Mouse (Mus musculus) liver, embryonic 11.5 days (tissue): Measurements from ENCODE around the gene Slc27a1. TPM values are rescaled to one million over a fixed set of nuclear protein-coding genes. Genes with fewer than 3 reads are reported as not detected.
A peak's percentile ranks its signal among the peaks of the same experiment; 100 is the strongest.

Experiments
- ATAC-seq: fragments of 200-750 bp; cut with Nextera tagmentation; replicated peaks from 2 replicates; pipeline ENCODE4 v1.8.0; 2017; ENCODE audit warnings: moderate number of reproducible peaks, mild to moderate bottlenecking, moderate TSS enrichment, moderate library complexity; ENCODE audit not compliant: low FRiP score
- DNase-seq: peaks from one replicate; pipeline ENCODE4 v3.0.0-alpha.2; 2017; ENCODE audit warnings: low spot score
- H3K27ac ChIP-seq: fragments of 300-500 bp; sonication (generic); 2 replicates; pipeline ENCODE4 v1.5.1; 2014; ENCODE audit warnings: mild to moderate bottlenecking, low read depth, low read length, control low read depth
- H3K27me3 ChIP-seq: fragments of 300-500 bp; sonication (generic); replicated peaks from 2 replicates; pipeline ENCODE4 v1.6.1; 2014; ENCODE audit warnings: low read length, mixed read lengths; ENCODE audit not compliant: control insufficient read depth, insufficient read depth
- H3K36me3 ChIP-seq: fragments of 300-500 bp; sonication (generic); 2 replicates; pipeline ENCODE4 v1.6.1; 2014; ENCODE audit warnings: mild to moderate bottlenecking, low read length, moderate library complexity, mixed read lengths; ENCODE audit not compliant: control insufficient read depth, insufficient read depth
- H3K4me1 ChIP-seq: fragments of 300-500 bp; sonication (generic); replicated peaks from 2 replicates; pipeline ENCODE4 v1.6.1; 2014; ENCODE audit warnings: low read length, mixed read lengths; ENCODE audit not compliant: control insufficient read depth, insufficient read depth
- H3K4me2 ChIP-seq: fragments of 300-500 bp; sonication (generic); 2 replicates; pipeline ENCODE4 v1.6.1; 2014; ENCODE audit warnings: mild to moderate bottlenecking, control low read depth, moderate library complexity
- H3K4me3 ChIP-seq: fragments of 300-500 bp; sonication (generic); 2 replicates; pipeline ENCODE4 v1.5.1; 2014; ENCODE audit warnings: low read depth, low read length, control low read depth
- H3K9ac ChIP-seq: fragments of 300-500 bp; sonication (generic); 2 replicates; pipeline ENCODE4 v1.6.1; 2014; ENCODE audit warnings: low read depth, low read length, control low read depth
- H3K9me3 ChIP-seq: fragments of 300-500 bp; sonication (generic); 2 replicates; pipeline ENCODE4 v1.6.1; 2016; ENCODE audit warnings: low read length, inconsistent platforms, mixed read lengths; ENCODE audit not compliant: control insufficient read depth
- WGBS: fragments of 180-500 bp; shearing (Covaris S2); extraction: QIAGEN DNeasy Blood & Tissue Kit; methylation state at CpG from one replicate; pipeline ENCODE4 v1.1.7; 2014; 5-methylcytosine and 5-hydroxymethylcytosine counted together
- polyA plus RNA-seq: library from polyadenylated mRNA; unstranded; fragments of >200 nt; fragmentation: Nextera tagmentation; extraction: Ambion mirVana; gene quantifications from 2 replicates; pipeline ENCODE4 v1.2.1, GENCODE M21; 2014

Slc27a1 gene
- polyA plus RNA-seq, 1 experiment from 2014 or later, result 7.0 TPM

GRCm38 (mm10) chr8:71596798-71597197 is 28.1 kb downstream of the Slc27a1 start:
- no peak overlapping the region for H3K9ac ChIP-seq
- DNase-seq (no peak), ATAC-seq (no peak)
- peaks cover 11% of the 10 kb centered on the region for H3K4me1 ChIP-seq
- no peak overlapping the region for H3K27ac ChIP-seq
- H3K27me3 ChIP-seq, result peaks cover 19% of the 10 kb centered on the region
- no peak overlapping the region for H3K4me2 ChIP-seq
- no peaks in the 10 kb centered on the region for H3K36me3 ChIP-seq
- no peaks in the 10 kb centered on the region for H3K9me3 ChIP-seq
- WGBS, result 71% methylated on average over 4 of the region's 4 CpGs
- H3K4me3 ChIP-seq, result no peak overlapping the region

- ATAC-seq (no peak), DNase-seq (no peak)
- Histone ChIP-seq H3K36me3 (no peaks in the 10 kb centered on the region), H3K27ac (no peak within 1 kb of the TSS), H3K4me1 (peaks cover 16% of the 10 kb centered on the region), H3K9ac (no peak within 1 kb of the TSS; the same call in 1 of the 2 replicates), H3K27me3 (peaks cover 25% of the 10 kb centered on the region), H3K9me3 (no peaks in the 10 kb centered on the region), H3K4me3 (no peak within 1 kb of the TSS), H3K4me2 (no peak within 1 kb of the TSS)
- 84% methylated on average over 3 of the region's 3 CpGs for WGBS
Measured at GRCm38 (mm10) chr8:71597451-71597850, 28.8 kb downstream of the Slc27a1 start, which contains the start of gene Fam129c. Gene Fam129c (plus strand): TSS chr8:71597648.

GRCm38 (mm10) chr8:71598375-71598774 is 29.7 kb downstream of the Slc27a1 start:
- Histone ChIP-seq H3K4me1 (peaks cover 14% of the 10 kb centered on the region), H3K27me3 (peaks cover 35% of the 10 kb centered on the region), H3K9ac (no peak overlapping the region), H3K9me3 (no peaks in the 10 kb centered on the region), H3K4me3 (no peak overlapping the region), H3K4me2 (no peak overlapping the region), H3K27ac (no peak overlapping the region), H3K36me3 (no peaks in the 10 kb centered on the region)
- ATAC-seq (no peak), DNase-seq (no peak)

- Histone ChIP-seq H3K27ac (no peak overlapping the region), H3K4me2 (no peak overlapping the region), H3K36me3 (no peaks in the 10 kb centered on the region), H3K4me1 (peaks cover 16% of the 10 kb centered on the region), H3K27me3 (peaks cover 39% of the 10 kb centered on the region), H3K9me3 (no peaks in the 10 kb centered on the region), H3K4me3 (no peak overlapping the region), H3K9ac (no peak overlapping the region)
- ATAC-seq (no peak), DNase-seq (no peak)
- 88% methylated on average over 5 of the region's 5 CpGs for WGBS
Measured at GRCm38 (mm10) chr8:71598841-71599240, 30.2 kb downstream of the Slc27a1 start.

GRCm38 (mm10) chr8:71601939-71602665 is 33.4 kb downstream of the Slc27a1 start:
- 5% methylated on average over 63 of the region's 65 CpGs for WGBS
- no peaks in the 10 kb centered on the region for H3K36me3 ChIP-seq
- peak overlapping the region; percentile 68 for H3K4me2 ChIP-seq
- H3K4me1 ChIP-seq, result peaks cover 14% of the 10 kb centered on the region
- H3K9me3 ChIP-seq, result no peaks in the 10 kb centered on the region
- no peak overlapping the region for H3K9ac ChIP-seq
- H3K4me3 ChIP-seq, result peak overlapping the region; percentile 36
- H3K27me3 ChIP-seq, result peaks cover 46% of the 10 kb centered on the region
- ATAC-seq (peak; percentile 13; the same call in 1 of the 2 replicates), DNase-seq (peak; percentile 49)
- no peak overlapping the region for H3K27ac ChIP-seq

GRCm38 (mm10) chr8:71602666-71603334 is 34.1 kb downstream of the Slc27a1 start:
- ATAC-seq, result peak; percentile 56
- Histone ChIP-seq H3K9me3 (no peaks in the 10 kb centered on the region), H3K9ac (no peak overlapping the region), H3K4me3 (peak overlapping the region; percentile 36), H3K36me3 (no peaks in the 10 kb centered on the region), H3K4me2 (peak overlapping the region; percentile 68), H3K4me1 (peaks cover 14% of the 10 kb centered on the region), H3K27me3 (peaks cover 46% of the 10 kb centered on the region), H3K27ac (no peak overlapping the region)
- peak; percentile 67 for DNase-seq
- WGBS, result 6% methylated on average over 32 of the region's 32 CpGs

- H3K27ac ChIP-seq, result no peak overlapping the region
- no peaks in the 10 kb centered on the region for H3K36me3 ChIP-seq
- H3K4me3 ChIP-seq, result no peak overlapping the region
- 60% methylated on average over 7 of the region's 7 CpGs for WGBS
- DNase-seq (no peak), ATAC-seq (no peak)
- peaks cover 14% of the 10 kb centered on the region for H3K4me1 ChIP-seq
- H3K27me3 ChIP-seq, result peaks cover 46% of the 10 kb centered on the region
- H3K9me3 ChIP-seq, result no peaks in the 10 kb centered on the region
- H3K9ac ChIP-seq, result no peak overlapping the region
- no peak overlapping the region for H3K4me2 ChIP-seq
Measured at GRCm38 (mm10) chr8:71604021-71604420, 35.3 kb downstream of the Slc27a1 start.

- H3K36me3 ChIP-seq, result peaks cover 10% of the 10 kb centered on the region
- H3K4me2 ChIP-seq, result peak within 1 kb of the TSS; percentile 95
- DNase-seq (peak; percentile 90), ATAC-seq (peak; percentile 99)
- peaks cover 13% of the 10 kb centered on the region for H3K4me1 ChIP-seq
- H3K9me3 ChIP-seq, result no peaks in the 10 kb centered on the region
- peak within 1 kb of the TSS; percentile 89 for H3K9ac ChIP-seq
- H3K27ac ChIP-seq, result peak within 1 kb of the TSS; percentile 79
- no peaks in the 10 kb centered on the region for H3K27me3 ChIP-seq
- peak within 1 kb of the TSS; percentile 97 for H3K4me3 ChIP-seq
- WGBS, result under 1% methylated on average over 82 of the region's 82 CpGs
Measured at GRCm38 (mm10) chr8:71610822-71611651, 42.4 kb downstream of the Slc27a1 start, which contains the start of gene Colgalt1. Gene Colgalt1 (plus strand): TSS chr8:71610998.
